Mouse (Mus musculus) heart, embryonic 12.5 days (tissue): ENCODE data around the gene Fbp1. TPM values are rescaled to one million over a fixed set of nuclear protein-coding genes. Genes with fewer than 3 reads are reported as not detected.
A peak's percentile ranks its signal among the peaks of the same experiment; 100 is the strongest.

Experiments used
- ATAC-seq: fragments of 200-750 bp; cut with Nextera tagmentation; 2 replicates; pipeline ENCODE4 v1.8.0; 2017; ENCODE audit warnings: moderate TSS enrichment, moderate library complexity; ENCODE audit not compliant: insufficient number of reproducible peaks, low FRiP score
- H3K27ac ChIP-seq: fragments of 300-500 bp; sonication (generic); 2 replicates; pipeline ENCODE4 v1.5.1; 2016; ENCODE audit warnings: mild to moderate bottlenecking, moderate library complexity; ENCODE audit not compliant: poor library complexity, severe bottlenecking
- H3K27me3 ChIP-seq: fragments of 300-500 bp; sonication (generic); replicated peaks from 2 replicates; pipeline ENCODE4 v1.6.1; 2016; ENCODE audit warnings: mild to moderate bottlenecking, moderate library complexity
- H3K36me3 ChIP-seq: fragments of 300-500 bp; sonication (generic); 2 replicates; pipeline ENCODE4 v1.6.1; 2016; ENCODE audit warnings: mild to moderate bottlenecking, moderate library complexity
- H3K4me1 ChIP-seq: fragments of 300-500 bp; sonication (generic); replicated peaks from 2 replicates; pipeline ENCODE4 v1.6.1; 2016; ENCODE audit warnings: mild to moderate bottlenecking
- H3K4me2 ChIP-seq: fragments of 300-500 bp; sonication (generic); 2 replicates; pipeline ENCODE4 v1.6.1; 2016; ENCODE audit warnings: mild to moderate bottlenecking, moderate library complexity
- H3K4me3 ChIP-seq: fragments of 300-500 bp; sonication (generic); 2 replicates; pipeline ENCODE4 v1.5.1; 2016; ENCODE audit warnings: mild to moderate bottlenecking
- H3K9ac ChIP-seq: fragments of 300-500 bp; sonication (generic); 2 replicates; pipeline ENCODE4 v1.6.1; 2016; ENCODE audit warnings: mild to moderate bottlenecking, moderate library complexity
- H3K9me3 ChIP-seq: fragments of 300-500 bp; sonication (generic); replicated peaks from 2 replicates; pipeline ENCODE4 v1.6.1; 2016; ENCODE audit warnings: mild to moderate bottlenecking, moderate library complexity
- WGBS: fragments of 180-500 bp; shearing (Covaris S2); methylation state at CpG from one replicate; pipeline ENCODE4 v1.1.7; 2016; 5-methylcytosine and 5-hydroxymethylcytosine counted together
- polyA plus RNA-seq: library from polyadenylated mRNA; unstranded; fragments of >200 nt; fragmentation: Nextera tagmentation; extraction: Ambion mirVana; gene quantifications from 2 replicates; pipeline ENCODE4 v1.2.1, GENCODE M21; 2016

The Fbp1 gene
- polyA plus RNA-seq, 1 experiment from 2014 or later = 0.22 TPM

DNA sequence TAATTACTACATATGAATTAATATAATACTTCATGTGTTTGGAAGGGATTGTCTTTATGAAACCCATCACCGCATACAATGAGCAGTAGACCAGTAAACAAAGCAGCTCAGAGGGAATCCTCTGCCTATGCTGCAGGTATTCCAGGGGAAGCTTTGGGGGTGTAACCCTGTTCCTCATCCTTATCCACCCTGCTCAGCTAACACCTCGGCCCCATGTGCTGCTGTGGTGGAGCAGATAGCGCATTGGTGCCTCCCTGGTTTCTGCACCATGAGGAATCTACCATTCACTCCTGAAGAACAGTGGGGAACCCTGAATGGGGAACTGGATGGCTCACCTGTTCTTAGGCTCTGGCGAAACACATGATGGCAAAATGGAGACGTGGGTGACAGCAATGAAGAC, 23.5 kb upstream of the Fbp1 start:
- Histone ChIP-seq H3K4me2 (no peak overlapping the region), H3K27me3 (no peaks in the 10 kb centered on the region), H3K4me3 (no peak overlapping the region), H3K9ac (no peak overlapping the region), H3K36me3 (no peaks in the 10 kb centered on the region), H3K9me3 (no peaks in the 10 kb centered on the region), H3K27ac (no peak overlapping the region), H3K4me1 (peaks cover 6% of the 10 kb centered on the region; the same call in 1 of the 2 replicates)
- peak; percentile 76 for ATAC-seq
- WGBS = 72% methylated on average over 5 of the region's 5 CpGs

DNA sequence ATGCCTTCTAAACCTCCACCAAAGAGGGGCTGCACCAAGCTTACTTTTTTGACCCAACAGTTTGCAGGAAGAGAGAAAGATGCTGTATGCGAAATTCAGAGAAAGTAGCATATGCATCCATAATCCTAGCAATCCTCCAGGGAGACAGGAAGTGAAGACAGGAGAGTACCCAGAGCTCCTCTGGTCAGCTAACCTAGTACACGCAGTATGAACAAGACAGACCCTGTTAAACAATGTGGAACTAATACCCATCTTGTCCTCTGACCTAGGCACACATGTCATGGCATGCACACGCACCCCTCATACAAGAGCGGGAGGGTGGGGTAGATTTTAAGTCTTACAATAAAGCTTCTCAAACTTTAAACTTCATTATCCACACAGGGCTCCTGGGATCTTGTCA, 22.1 kb upstream of the Fbp1 start:
- Histone ChIP-seq H3K27me3 (no peaks in the 10 kb centered on the region), H3K9me3 (no peaks in the 10 kb centered on the region), H3K4me1 (peaks cover 6% of the 10 kb centered on the region; the same call in 1 of the 2 replicates), H3K4me3 (no peak overlapping the region), H3K27ac (no peak overlapping the region), H3K4me2 (no peak overlapping the region), H3K9ac (no peak overlapping the region), H3K36me3 (no peaks in the 10 kb centered on the region)
- ATAC-seq = no peak
- WGBS = 79% methylated on average over 4 of the region's 4 CpGs

DNA sequence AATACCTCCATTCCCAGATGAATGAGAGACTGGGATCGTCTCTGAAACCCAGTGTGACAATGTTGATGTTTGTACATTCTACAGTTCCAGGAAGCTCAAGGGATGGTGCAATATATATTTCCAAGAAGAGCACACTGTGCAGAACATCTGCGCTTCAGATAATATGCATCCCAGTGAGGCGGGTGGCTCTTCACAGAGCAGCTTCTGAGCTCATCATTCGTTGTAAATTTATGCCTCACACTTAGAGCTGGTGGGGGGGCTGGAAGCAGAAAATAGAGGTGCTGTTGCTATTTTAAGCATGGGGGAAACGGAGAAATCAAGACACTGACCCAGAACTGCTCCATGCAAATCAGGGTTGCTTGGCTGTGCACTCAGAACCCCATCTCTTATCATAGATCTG, 21.7 kb upstream of the Fbp1 start:
- H3K4me1 ChIP-seq = peaks cover 6% of the 10 kb centered on the region; the same call in 1 of the 2 replicates
- H3K9me3 ChIP-seq = no peaks in the 10 kb centered on the region
- H3K27me3 ChIP-seq = no peaks in the 10 kb centered on the region
- H3K9ac ChIP-seq = no peak overlapping the region
- no peak overlapping the region for H3K4me3 ChIP-seq
- H3K4me2 ChIP-seq = no peak overlapping the region
- WGBS = 50% methylated on average over 5 of the region's 5 CpGs
- ATAC-seq = no peak
- no peaks in the 10 kb centered on the region for H3K36me3 ChIP-seq
- H3K27ac ChIP-seq = no peak overlapping the region

DNA sequence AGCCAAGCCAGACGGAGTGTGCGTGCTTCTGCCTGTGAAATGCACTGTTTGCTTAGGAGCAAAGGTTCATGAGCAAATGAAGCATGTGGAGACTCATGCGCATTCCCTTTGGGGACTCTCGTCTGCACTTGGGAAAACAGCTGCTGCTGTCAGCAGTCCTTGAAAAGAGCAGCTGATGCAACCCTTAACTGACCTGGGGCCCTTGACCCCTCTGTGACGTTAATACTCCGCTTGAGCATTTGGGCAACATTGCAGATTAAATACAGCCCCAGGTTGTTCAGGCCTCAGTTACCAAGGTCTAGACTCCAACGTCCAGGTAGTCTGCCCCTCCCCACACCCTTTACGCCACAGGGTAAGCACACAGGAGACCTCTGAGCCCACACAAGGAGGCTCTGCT, 20.1 kb upstream of the Fbp1 start:
- Histone ChIP-seq H3K36me3 (no peaks in the 10 kb centered on the region), H3K27ac (no peak overlapping the region)
- no peak for ATAC-seq

DNA sequence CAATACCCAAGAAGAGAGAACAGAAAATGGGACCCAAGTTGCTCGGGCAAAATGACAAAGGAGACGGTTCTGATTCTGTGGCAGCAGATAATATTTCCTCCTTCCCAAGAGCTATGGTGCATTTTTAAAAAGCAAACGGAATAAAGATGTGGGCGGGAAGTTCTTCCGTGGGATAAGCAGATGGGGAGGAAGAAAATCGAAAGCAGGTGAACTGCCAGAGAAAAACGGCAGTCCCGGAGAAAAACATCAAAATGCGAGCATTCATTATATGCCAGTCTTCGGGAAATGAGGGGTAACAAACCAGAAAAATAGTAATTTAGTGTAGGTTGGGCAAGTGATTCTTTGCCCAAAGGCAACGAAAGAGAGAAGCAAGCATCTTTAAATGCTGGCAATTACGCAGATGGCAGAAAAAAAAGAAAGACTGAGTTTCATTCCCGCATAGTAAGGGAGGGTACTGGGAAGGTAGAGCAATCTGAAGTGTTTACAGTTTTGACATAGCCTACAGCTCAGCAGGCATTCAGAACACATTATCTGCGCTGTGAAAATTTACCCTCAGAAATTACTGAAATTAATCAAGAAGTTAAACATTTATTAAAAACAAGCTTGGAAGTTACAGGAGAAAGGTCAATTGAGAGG, 19.6 kb upstream of the Fbp1 start:
- Histone ChIP-seq H3K4me1 (peaks cover 6% of the 10 kb centered on the region; the same call in 1 of the 2 replicates), H3K4me2 (no peak overlapping the region), H3K9ac (no peak overlapping the region), H3K27ac (no peak overlapping the region), H3K9me3 (no peaks in the 10 kb centered on the region), H3K4me3 (no peak overlapping the region), H3K36me3 (no peaks in the 10 kb centered on the region), H3K27me3 (no peaks in the 10 kb centered on the region)
- WGBS = 86% methylated on average over 14 of the region's 14 CpGs
- no peak for ATAC-seq

More for the DNA sequence above, 20.1 kb upstream of the Fbp1 start:
- Histone ChIP-seq H3K4me2 (no peak overlapping the region), H3K4me1 (peaks cover 6% of the 10 kb centered on the region; the same call in 1 of the 2 replicates), H3K9ac (no peak overlapping the region), H3K27me3 (no peaks in the 10 kb centered on the region), H3K4me3 (no peak overlapping the region), H3K9me3 (no peaks in the 10 kb centered on the region)
- WGBS = 38% methylated on average over 8 of the region's 8 CpGs

DNA sequence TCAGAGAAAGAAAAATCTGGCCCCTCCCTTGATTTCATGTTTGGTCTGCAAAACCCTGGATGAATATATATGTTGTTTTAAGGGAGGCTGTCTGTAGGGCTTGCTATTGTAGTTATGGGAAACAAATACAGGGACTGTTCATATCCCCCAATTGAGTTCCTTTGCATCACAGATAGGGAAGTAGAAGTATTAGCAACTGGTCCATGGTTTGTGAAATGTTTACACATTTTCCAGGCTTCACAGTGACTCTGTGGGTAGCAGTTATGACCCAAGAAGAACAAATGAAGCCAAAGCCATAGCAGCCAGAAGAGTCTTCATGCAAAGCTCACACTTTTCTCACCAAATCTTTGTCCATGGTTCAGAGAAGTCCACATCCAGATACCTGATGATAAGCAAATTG, 13.1 kb upstream of the Fbp1 start:
- H3K4me3 ChIP-seq = no peak overlapping the region
- H3K27me3 ChIP-seq = no peaks in the 10 kb centered on the region
- H3K9me3 ChIP-seq = no peaks in the 10 kb centered on the region
- no peak overlapping the region for H3K27ac ChIP-seq
- ATAC-seq = no peak
- H3K4me2 ChIP-seq = no peak overlapping the region
- no peaks in the 10 kb centered on the region for H3K4me1 ChIP-seq
- no peak overlapping the region for H3K9ac ChIP-seq
- no peaks in the 10 kb centered on the region for H3K36me3 ChIP-seq

DNA sequence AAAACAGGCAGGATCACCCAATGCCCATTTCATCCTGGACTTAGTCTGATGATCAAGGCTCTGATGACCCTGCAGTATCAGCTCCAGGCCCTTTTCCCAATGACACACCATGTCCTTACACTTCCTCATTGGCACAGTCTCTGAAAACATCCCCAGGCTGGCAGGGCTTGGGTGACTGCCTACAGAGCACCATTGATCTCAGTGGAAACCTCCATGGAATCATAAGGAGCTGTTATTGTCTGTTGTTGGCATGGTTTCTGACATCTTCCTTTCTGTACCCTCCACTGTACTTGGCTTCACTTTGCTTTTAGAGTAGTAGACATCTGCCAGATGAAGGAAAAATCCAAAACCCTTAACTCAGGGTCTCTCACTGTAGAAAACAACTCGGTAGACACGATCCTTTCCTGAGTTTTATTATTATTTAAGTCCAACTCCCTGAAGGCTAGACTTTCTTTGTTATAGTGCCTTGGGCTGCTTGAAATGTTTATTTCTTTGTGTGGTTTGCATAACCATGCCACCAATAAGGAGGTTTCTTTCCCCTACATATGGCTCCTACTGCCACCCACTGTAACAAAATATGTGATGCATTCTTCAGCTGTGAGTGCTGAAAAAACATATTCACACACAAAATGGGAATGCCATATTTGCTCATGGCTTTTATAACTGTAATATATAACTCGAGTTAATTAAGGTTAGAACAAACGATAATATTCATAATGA, 10.0 kb upstream of the Fbp1 start:
- no peak overlapping the region for H3K4me3 ChIP-seq
- no peak overlapping the region for H3K27ac ChIP-seq
- H3K4me2 ChIP-seq = no peak overlapping the region
- no peak for ATAC-seq
- H3K9ac ChIP-seq = no peak overlapping the region
- H3K4me1 ChIP-seq = no peaks in the 10 kb centered on the region
- H3K36me3 ChIP-seq = no peaks in the 10 kb centered on the region
- WGBS = 78% methylated on average over 4 of the region's 4 CpGs
- no peaks in the 10 kb centered on the region for H3K27me3 ChIP-seq
- no peaks in the 10 kb centered on the region for H3K9me3 ChIP-seq

DNA sequence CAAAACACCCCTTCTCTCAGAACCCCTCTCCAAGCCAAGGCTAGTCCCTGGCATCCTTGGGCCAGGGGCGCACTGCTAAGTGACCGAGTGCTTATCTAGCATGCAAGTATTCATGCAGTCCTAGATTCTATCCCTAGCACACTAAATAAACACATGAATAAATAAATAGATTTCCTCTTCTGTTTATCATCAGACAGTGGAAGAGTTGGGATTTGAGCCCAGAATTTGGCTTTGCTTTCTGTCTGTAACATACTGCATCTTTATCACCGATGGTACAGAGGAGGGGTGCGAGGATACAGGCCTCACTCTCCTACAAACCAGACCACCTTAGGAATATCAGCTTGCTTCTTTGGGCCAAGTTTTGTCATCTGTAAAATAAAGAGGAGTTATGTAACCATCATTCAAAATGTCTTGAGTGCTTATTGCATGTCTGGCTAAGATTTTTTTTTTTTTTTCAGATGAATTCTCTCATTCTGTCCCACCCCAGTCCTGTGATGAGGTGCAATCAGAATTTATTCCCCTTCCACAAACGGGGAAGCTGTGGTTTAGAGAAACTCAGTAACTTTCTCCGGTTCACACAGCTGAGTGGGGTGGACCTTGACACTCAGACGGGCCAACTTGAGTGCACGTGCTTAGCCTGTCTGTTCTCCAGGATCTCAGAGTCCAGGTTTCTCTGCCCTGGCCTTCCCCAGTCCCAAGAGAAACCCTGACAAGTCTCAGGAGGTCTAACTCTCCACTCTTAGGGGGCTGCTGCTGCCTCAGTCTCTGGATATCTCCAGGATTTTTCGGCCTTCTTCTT, 5.2 kb upstream of the Fbp1 start:
- Histone ChIP-seq H3K4me2 (no peak overlapping the region), H3K27ac (no peak overlapping the region), H3K4me1 (peaks cover under 1% of the 10 kb centered on the region; the same call in 1 of the 2 replicates), H3K9me3 (0 out of 2 replicates have a peak, but pooled peaks cover 4% of the 10 kb centered on the region), H3K9ac (no peak overlapping the region), H3K36me3 (no peaks in the 10 kb centered on the region), H3K27me3 (peaks cover 25% of the 10 kb centered on the region), H3K4me3 (no peak overlapping the region)
- no peak for ATAC-seq
- 74% methylated on average over 9 of the region's 9 CpGs for WGBS

DNA sequence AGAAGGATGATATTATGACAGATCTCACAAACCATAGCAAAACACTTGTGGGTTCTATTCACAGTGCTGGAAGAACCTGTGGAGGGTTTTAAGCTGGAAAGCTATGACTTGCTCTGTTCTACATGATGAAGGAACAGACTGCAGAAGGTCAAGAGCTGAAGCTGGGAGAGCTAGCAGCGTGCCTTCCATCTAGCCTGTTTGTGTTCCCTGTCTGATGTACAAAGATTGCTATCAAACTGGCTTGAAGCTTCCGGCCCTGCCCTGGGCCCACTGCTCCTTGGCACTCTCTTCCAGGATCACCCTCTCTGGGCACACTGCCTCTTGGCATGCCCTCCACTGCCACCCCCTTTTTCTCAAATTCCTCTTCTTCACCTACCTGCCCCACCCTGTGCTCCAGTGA, 1.2 kb upstream of the Fbp1 start:
- Histone ChIP-seq H3K9me3 (0 out of 2 replicates have a peak, but pooled peaks cover 4% of the 10 kb centered on the region), H3K4me3 (no peak overlapping the region), H3K36me3 (no peaks in the 10 kb centered on the region), H3K4me1 (peaks cover 6% of the 10 kb centered on the region; the same call in 1 of the 2 replicates), H3K27me3 (peaks cover 54% of the 10 kb centered on the region), H3K27ac (no peak overlapping the region), H3K4me2 (no peak overlapping the region), H3K9ac (no peak overlapping the region)
- 65% methylated on average over 2 of the region's 2 CpGs for WGBS
- ATAC-seq = no peak

DNA sequence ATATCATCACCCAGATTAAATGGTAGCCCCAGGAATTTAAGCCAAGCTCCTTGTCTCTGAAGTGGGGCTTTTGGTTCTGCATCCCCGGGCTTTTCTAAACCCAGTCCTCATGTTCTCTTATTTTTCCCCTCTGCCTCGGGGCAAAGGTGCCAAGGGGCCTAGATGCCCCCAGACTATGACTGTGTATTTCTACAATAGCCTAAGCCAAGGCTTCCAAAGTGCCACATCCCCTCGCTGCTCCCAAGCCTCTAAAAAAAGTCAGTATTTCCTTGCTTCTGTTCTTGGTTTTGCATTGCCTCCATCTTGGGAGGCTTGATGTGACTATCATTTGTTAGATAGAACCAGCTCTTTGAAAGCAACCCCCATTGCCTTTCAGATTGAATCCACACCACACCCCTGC, 3.5 kb downstream of the Fbp1 start:
- 77% methylated on average over 3 of the region's 3 CpGs for WGBS
- Histone ChIP-seq H3K27ac (no peak overlapping the region), H3K36me3 (no peaks in the 10 kb centered on the region), H3K4me2 (no peak overlapping the region), H3K4me1 (peaks cover 6% of the 10 kb centered on the region; the same call in 1 of the 2 replicates), H3K9ac (no peak overlapping the region), H3K27me3 (peaks cover 43% of the 10 kb centered on the region), H3K9me3 (no peaks in the 10 kb centered on the region), H3K4me3 (no peak overlapping the region)
- no peak for ATAC-seq

DNA sequence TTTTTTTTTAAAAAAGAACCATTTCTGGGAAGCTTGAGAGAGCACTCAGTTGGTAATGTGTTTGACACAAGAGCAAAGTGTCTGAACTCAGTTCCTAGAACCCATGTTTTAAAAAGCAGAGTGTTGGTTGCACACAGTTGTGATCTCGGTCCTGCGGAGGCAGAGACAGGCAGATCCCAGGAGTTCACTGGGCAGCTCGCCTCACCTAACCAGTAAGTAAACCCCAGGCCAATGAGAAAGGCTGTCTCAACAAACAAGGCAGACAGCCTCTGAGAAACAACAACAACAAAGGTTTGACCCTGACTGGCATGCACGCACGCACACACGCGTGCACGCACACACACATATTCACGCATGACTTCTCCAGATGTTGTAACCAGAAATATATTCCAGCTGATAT, 4.2 kb downstream of the Fbp1 start:
- Histone ChIP-seq H3K27me3 (peaks cover 37% of the 10 kb centered on the region), H3K9ac (no peak overlapping the region), H3K4me2 (no peak overlapping the region), H3K27ac (no peak overlapping the region), H3K4me3 (no peak overlapping the region), H3K36me3 (no peaks in the 10 kb centered on the region), H3K4me1 (peaks cover 6% of the 10 kb centered on the region; the same call in 1 of the 2 replicates), H3K9me3 (no peaks in the 10 kb centered on the region)
- no peak for ATAC-seq
- WGBS = 89% methylated on average over 9 of the region's 9 CpGs
